Mouse (Mus musculus) splenic B cell, adult 2 months (primary cell): ENCODE results near the gene Fto.

ENCODE experiments used
- DNase-seq: peaks from one replicate; pipeline ENCODE4 v3.0.0-alpha.2; 2011; ENCODE audit warnings: low read depth, low spot score
- H3K27me3 ChIP-seq: 2 replicates; pipeline ENCODE4 v1.6.1; 2012; ENCODE audit warnings: mild to moderate bottlenecking, low read length, moderate library complexity, mixed read lengths; ENCODE audit not compliant: control insufficient read depth, poor library complexity, insufficient read depth, severe bottlenecking
- H3K36me3 ChIP-seq: 2 replicates; pipeline ENCODE4 v1.6.1; 2012; ENCODE audit warnings: mild to moderate bottlenecking, low read length, moderate library complexity, mixed read lengths; ENCODE audit not compliant: control insufficient read depth, poor library complexity, insufficient read depth, severe bottlenecking

Gene Fto

DNA sequence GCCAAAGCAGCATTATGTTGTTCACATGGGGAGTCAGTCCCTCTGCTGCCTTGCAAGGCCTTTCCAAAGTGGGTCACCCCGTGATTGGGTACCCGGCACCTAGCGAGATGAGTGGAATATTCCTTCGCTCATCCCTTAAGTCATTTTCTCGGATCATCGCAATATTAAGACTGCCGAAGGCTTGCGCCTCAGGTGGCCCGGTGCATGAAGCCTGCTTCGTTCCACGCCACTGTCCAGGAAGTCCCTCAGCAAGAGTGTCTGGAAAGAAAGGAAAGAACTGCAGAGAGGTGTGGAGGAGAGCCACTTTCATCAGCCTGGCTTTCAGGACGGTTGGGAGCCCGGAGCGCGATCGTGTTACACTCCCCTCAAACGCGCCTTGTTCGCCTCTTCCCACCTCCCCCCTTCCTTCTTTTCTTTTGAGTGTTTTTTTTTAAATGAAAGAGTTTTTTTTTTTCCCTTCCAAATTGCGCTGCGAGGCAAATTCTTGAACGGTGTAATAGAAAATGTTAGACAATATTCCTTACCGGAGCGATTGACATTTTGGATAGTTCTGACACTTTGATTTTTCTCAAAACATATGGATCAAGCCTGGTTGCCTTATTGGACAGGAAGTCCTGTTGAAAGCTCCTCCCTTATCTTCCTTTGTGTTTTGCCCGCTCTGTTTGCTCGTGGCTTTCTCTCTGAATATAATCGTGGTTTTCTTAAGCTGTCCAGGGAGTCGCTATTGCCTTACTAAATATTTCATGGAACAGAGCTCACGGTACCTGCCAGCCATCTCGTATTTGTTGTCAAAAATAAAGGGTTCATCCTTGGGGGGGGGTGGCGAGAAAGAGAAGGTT, 399.6 kb downstream of the Fto start:
- H3K36me3 ChIP-seq = no peaks in the 10 kb centered on the region
- H3K27me3 ChIP-seq = no peaks in the 10 kb centered on the region
- DNase-seq = no peak

DNA sequence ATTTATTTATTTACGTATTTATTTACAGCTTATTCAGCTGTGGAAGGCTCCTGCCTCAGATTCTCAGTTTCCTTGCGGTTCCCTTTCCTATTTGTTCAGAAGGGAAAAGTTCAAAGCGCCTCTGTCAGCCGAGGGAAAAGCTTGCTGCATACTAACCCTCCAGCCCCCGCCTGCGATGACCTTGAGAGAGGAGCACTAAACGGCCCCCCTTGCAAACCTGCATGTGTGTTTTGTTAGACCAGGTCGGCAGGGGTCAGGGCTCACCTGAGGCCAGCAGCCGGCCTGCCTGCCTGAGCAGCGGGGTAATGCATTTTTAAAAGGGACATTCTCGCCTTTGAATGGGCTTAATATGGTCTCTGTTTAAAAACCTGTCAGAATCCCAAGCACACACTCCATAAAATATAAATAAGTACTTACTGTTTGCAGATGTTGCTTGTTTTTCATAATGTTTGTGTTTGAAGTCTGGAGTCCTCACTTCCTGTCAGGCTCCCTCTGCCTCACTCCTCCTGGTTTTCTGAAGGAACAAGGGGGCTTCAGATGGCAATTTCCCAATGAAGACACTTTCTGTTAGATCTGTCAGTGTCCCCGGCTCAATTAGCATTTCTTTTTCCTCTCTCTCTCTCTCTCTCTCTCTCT, 400.5 kb downstream of the Fto start:
- Histone ChIP-seq H3K27me3 (no peaks in the 10 kb centered on the region), H3K36me3 (no peaks in the 10 kb centered on the region)
- no peak for DNase-seq

DNA sequence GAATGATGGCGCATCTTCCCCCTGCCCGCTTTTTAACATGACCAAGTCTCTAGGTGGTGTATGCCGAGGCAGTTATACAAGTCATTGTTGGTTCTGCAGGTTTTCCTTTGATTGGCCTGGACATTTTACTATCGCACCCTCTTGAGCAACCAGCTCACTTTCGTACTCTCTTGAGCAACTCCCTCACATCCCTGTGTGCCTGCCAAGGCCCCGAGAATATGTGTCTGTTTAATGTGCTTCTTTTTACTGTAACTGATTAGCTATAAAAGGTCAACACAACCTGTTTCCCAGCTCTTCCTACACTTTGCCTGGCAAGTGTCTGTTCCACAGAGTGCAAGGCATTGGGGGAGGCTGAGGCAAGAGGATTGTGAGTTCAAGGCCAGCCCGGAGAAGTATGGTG, 401.4 kb downstream of the Fto start:
- Histone ChIP-seq H3K27me3 (no peaks in the 10 kb centered on the region), H3K36me3 (no peaks in the 10 kb centered on the region)
- DNase-seq = no peak

DNA sequence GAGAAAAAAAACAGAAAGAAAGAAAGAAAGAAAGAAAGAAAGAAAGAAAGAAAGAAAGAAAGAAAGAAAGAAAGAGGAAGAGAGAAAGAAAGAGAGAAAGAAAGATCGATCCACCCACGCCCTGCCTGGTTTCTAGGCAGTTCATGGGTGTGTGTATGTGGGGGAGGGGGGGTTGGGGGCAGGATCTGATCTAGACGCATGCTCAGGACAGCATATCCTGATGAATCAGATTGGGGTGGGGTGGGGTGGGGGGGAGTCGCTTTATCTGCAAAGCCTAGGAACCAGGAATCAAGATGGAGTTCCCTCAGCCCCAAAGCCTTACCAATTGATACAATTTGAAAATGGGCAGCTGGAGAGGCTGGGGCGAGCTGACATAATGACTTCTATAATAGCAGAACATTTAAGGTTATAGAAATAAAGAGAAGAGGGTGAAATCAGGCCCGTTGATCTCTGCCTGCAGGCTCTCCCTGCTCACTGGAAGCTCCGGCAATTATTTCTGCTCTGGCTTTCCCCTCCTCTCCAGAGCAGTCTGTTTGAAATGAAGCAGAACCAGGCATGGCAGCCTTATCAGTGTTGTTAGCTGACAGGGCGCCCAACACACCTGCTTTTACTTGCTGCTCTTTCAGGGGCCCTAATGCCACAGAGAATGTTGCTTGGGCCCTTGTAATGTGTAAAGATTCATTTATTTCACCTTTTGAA, 402.2 kb downstream of the Fto start:
- DNase-seq = no peak
- no peaks in the 10 kb centered on the region for H3K27me3 ChIP-seq

More for the DNA sequence above, 402.2 kb downstream of the Fto start:
- H3K36me3 ChIP-seq = no peaks in the 10 kb centered on the region
